Mouse (Mus musculus) stomach, postnatal 0 days (tissue): ENCODE data around the gene Ric8a.

Experiments
- CTCF ChIP-seq: IDR thresholded peaks from 2 replicates; pipeline ENCODE4 v1.5.1; 2016; ENCODE audit warnings: antibody characterized with exemption, low read depth, mild to moderate bottlenecking, moderate library complexity
- EP300 ChIP-seq: optimal IDR thresholded peaks from 2 replicates; pipeline ENCODE3; 2016; ENCODE audit warnings: antibody characterized with exemption

GRCm38 (mm10) chr7:140821653-140822329 is 35.0 kb upstream of the Ric8a start, which contains the start of gene Zfp941:
- TF ChIP-seq EP300 (no peak), CTCF (no peak)
